Comparison of ENCODE assay signal across 8 mouse cellular contexts in the genomic region with DNA sequence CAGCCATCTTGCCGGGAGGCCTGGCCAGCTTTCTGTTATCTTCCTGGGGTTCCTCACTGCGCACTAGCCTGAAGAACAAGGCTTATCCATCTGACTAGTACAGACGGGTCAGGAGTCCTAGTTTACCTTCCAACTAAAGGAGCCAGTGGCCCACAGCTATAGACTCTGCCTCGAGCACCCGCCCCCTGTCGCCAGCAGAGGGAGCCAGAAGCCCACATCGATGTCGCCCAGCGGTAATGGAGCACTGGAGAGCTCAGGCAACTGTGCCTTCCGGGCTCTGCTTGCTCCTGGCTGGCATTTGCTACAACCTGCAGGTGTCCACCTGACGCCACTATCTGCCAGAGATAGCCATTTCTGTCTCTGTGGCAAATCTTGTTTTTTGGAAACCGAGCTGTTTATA. TPM values are rescaled to one million over a fixed set of nuclear protein-coding genes. Genes with fewer than 3 reads are reported as not detected.
DNase-seq lines count a peak whose midpoint lies in the region; ATAC-seq and TF ChIP-seq lines count a peak whose summit lies in the region.

No protein-coding gene starts in this region.

- H3K9ac ChIP-seq in heart, embryonic 11.5 days (ENCODE audit: low read depth, low read length) = no peak overlapping the region
- no peak overlapping the region for H3K9ac ChIP-seq in limb, embryonic 14.5 days (ENCODE audit: low read depth, low read length, severe bottlenecking)
- H3K9ac ChIP-seq in midbrain, postnatal 0 days (replicated peaks; ENCODE audit: low read length, poor library complexity, severe bottlenecking) = no peak overlapping the region

- 14% methylated on average over 12 of the region's 12 CpGs for WGBS in heart, embryonic 11.5 days (ENCODE audit: insufficient replicate concordance)
- 16% methylated on average over 12 of the region's 12 CpGs for WGBS in limb, embryonic 14.5 days
- WGBS in midbrain, postnatal 0 days = 10% methylated on average over 12 of the region's 12 CpGs

- no peaks in the 10 kb centered on the region for H3K9me3 ChIP-seq in heart, embryonic 11.5 days (replicated peaks; ENCODE audit: control insufficient read depth, low read length)
- no peaks in the 10 kb centered on the region for H3K9me3 ChIP-seq in limb, embryonic 14.5 days (ENCODE audit: control insufficient read depth, low read length)
- no peaks in the 10 kb centered on the region for H3K9me3 ChIP-seq in midbrain, postnatal 0 days (ENCODE audit: low read length)

- DNase-seq in heart, adult 11 months = peak; percentile 94
- DNase-seq in embryo, embryonic 11 days = peak; percentile 89
- peak; percentile 47 to 78 for DNase-seq in gastrocnemius, postnatal 4 days (ENCODE audit: low spot score in 2 of 2)
- DNase-seq in kidney, adult 18-20 months = peak; percentile 85
- peak; percentile 73 for DNase-seq in limb, embryonic 14.5 days (ENCODE audit: low spot score)
- DNase-seq in midbrain, postnatal 0 days (ENCODE audit: low spot score) = peak; percentile 88
- DNase-seq in spleen, postnatal 10 days (ENCODE audit: low spot score in 2 of 2) = peak; percentile 54 to 82

- no peak for TF ChIP-seq POLR2A in limb, embryonic 14.5 days (IDR thresholded peaks at IDR 0.05; ENCODE audit: borderline replicate concordance, extremely low read depth, insufficient read depth, insufficient read length)

- H3K27me3 ChIP-seq in heart, embryonic 11.5 days (ENCODE audit: control insufficient read depth, insufficient read depth, low read length) = peaks cover under 1% of the 10 kb centered on the region
- H3K27me3 ChIP-seq in limb, embryonic 14.5 days (ENCODE audit: control insufficient read depth, insufficient read depth, low read length) = no peaks in the 10 kb centered on the region
- no peaks in the 10 kb centered on the region for H3K27me3 ChIP-seq in midbrain, postnatal 0 days (ENCODE audit: insufficient read depth, low read length)

- H3K36me3 ChIP-seq in heart, embryonic 11.5 days (ENCODE audit: control insufficient read depth, insufficient read depth, low read length) = 0 out of 2 replicates have a peak, but pooled peaks cover 3% of the 10 kb centered on the region
- H3K36me3 ChIP-seq in limb, embryonic 14.5 days (ENCODE audit: control insufficient read depth, insufficient read depth, low read length) = peaks cover 39% of the 10 kb centered on the region
- peaks cover 43% of the 10 kb centered on the region for H3K36me3 ChIP-seq in midbrain, postnatal 0 days (ENCODE audit: insufficient read depth, low read length)

- H3K4me2 ChIP-seq in heart, embryonic 11.5 days = no peak overlapping the region
- no peak overlapping the region for H3K4me2 ChIP-seq in limb, embryonic 14.5 days (replicated peaks; ENCODE audit: low read depth, low read length, severe bottlenecking)
- H3K4me2 ChIP-seq in midbrain, postnatal 0 days (ENCODE audit: low read depth, low read length, poor library complexity, severe bottlenecking) = no peak overlapping the region

- ATAC-seq in heart, embryonic 11.5 days (replicated peaks; ENCODE audit: insufficient number of reproducible peaks, low FRiP score, low TSS enrichment) = no peak; the same call in 1 of the 2 replicates
- ATAC-seq in limb, embryonic 14.5 days (ENCODE audit: low FRiP score, low read depth) = peak; percentile 83
- peak; percentile 80 for ATAC-seq in midbrain, postnatal 0 days (ENCODE audit: low FRiP score)

- no peak overlapping the region for H3K27ac ChIP-seq in heart, embryonic 11.5 days (ENCODE audit: low read depth, low read length)
- H3K27ac ChIP-seq in limb, embryonic 14.5 days (replicated peaks; ENCODE audit: low read depth, low read length) = no peak overlapping the region
- no peak overlapping the region for H3K27ac ChIP-seq in midbrain, postnatal 0 days (ENCODE audit: low read depth, low read length)

- no peak overlapping the region for H3K4me3 ChIP-seq in heart, embryonic 11.5 days (ENCODE audit: low read depth, low read length)
- no peak overlapping the region for H3K4me3 ChIP-seq in limb, embryonic 14.5 days (replicated peaks; ENCODE audit: low read length)
- no peak overlapping the region for H3K4me3 ChIP-seq in midbrain, postnatal 0 days (ENCODE audit: low read depth, low read length)

- H3K4me1 ChIP-seq in heart, embryonic 11.5 days (ENCODE audit: control insufficient read depth, insufficient read depth, low read length) = no peaks in the 10 kb centered on the region; the same call in 1 of the 2 replicates
- no peaks in the 10 kb centered on the region for H3K4me1 ChIP-seq in limb, embryonic 14.5 days (ENCODE audit: control insufficient read depth, insufficient read depth, low read length)
- H3K4me1 ChIP-seq in midbrain, postnatal 0 days (ENCODE audit: insufficient read depth, low read length) = no peaks in the 10 kb centered on the region

- TF ChIP-seq CTCF in midbrain, postnatal 0 days (IDR thresholded peaks at IDR 0.05) = peak; percentile 96

RNA-seq across cellular contexts. Expression of a gene that starts 14.7 kb away (rescaled TPM):
- 13.7 and 15.7 TPM in 2 replicates for polyA plus RNA-seq in heart, embryonic 11.5 days (2014; fragmentation: Nextera tagmentation; extraction: Ambion mirVana)
- 10 to 100 TPM; 16.4 to 17.9 TPM for total RNA-seq in gastrocnemius, postnatal 4 days (2021)
- polyA plus RNA-seq in limb, embryonic 14.5 days (2012; rRNA removed) = 25.6 and 32.1 TPM in 2 replicates
- polyA plus RNA-seq in limb, embryonic 14.5 days (2014; fragmentation: Nextera tagmentation; extraction: Ambion mirVana) = 20.0 and 24.3 TPM in 2 replicates
- total RNA-seq in midbrain, postnatal 0 days (2014; rRNA removed) = 13.0 and 19.3 TPM in 2 replicates
- 17.5 and 20.1 TPM in 2 replicates for polyA plus RNA-seq in midbrain, postnatal 0 days (2015; fragmentation: Nextera tagmentation; extraction: Ambion mirVana)

RNA-seq across cellular contexts. Expression of a gene that starts 15.0 kb away (rescaled TPM):
- 7.5 and 8.2 TPM in 2 replicates for polyA plus RNA-seq in heart, embryonic 11.5 days (2014; fragmentation: Nextera tagmentation; extraction: Ambion mirVana)
- 1 to 10 TPM; 8.5 to 9.8 TPM for total RNA-seq in gastrocnemius, postnatal 4 days (2021)
- polyA plus RNA-seq in limb, embryonic 14.5 days (2012; rRNA removed) = 9.2 and 16.9 TPM in 2 replicates
- 11.4 and 12.4 TPM in 2 replicates for polyA plus RNA-seq in limb, embryonic 14.5 days (2014; fragmentation: Nextera tagmentation; extraction: Ambion mirVana)
- total RNA-seq in midbrain, postnatal 0 days (2014; rRNA removed) = 7.8 and 8.5 TPM in 2 replicates
- 12.2 and 12.9 TPM in 2 replicates for polyA plus RNA-seq in midbrain, postnatal 0 days (2015; fragmentation: Nextera tagmentation; extraction: Ambion mirVana)

RNA-seq across cellular contexts. Expression of a gene that starts 39.2 kb away (rescaled TPM):
- 26.4 and 31.1 TPM in 2 replicates for polyA plus RNA-seq in heart, embryonic 11.5 days (2014; fragmentation: Nextera tagmentation; extraction: Ambion mirVana)
- 10 to 100 TPM; 10.9 to 12.4 TPM for total RNA-seq in gastrocnemius, postnatal 4 days (2021)
- polyA plus RNA-seq in limb, embryonic 14.5 days (2012; rRNA removed) = 19.1 and 22.0 TPM in 2 replicates
- 29.9 and 33.7 TPM in 2 replicates for polyA plus RNA-seq in limb, embryonic 14.5 days (2014; fragmentation: Nextera tagmentation; extraction: Ambion mirVana)
- total RNA-seq in midbrain, postnatal 0 days (2014; rRNA removed) = 53.3 and 57.3 TPM in 2 replicates
- polyA plus RNA-seq in midbrain, postnatal 0 days (2015; fragmentation: Nextera tagmentation; extraction: Ambion mirVana) = 65.4 and 72.9 TPM in 2 replicates
